Mouse (Mus musculus) megakaryocyte, embryonic 14.5 days (primary cell): ENCODE results near the gene Zcchc17. TPM values are rescaled to one million over a fixed set of nuclear protein-coding genes. Genes with fewer than 3 reads are reported as not detected.

Experiments used
- H3K27me3 ChIP-seq: replicated peaks from 2 replicates; pipeline ENCODE3; 2012; ENCODE audit warnings: inconsistent platforms
- H3K36me3 ChIP-seq: replicated peaks from 2 replicates; pipeline ENCODE3; 2012; ENCODE audit warnings: low read length, inconsistent platforms, mixed read lengths
- H3K4me1 ChIP-seq: 2 replicates; pipeline ENCODE4 v1.6.1; 2012; ENCODE audit warnings: inconsistent platforms
- H3K4me3 ChIP-seq: replicated peaks from 2 replicates; pipeline ENCODE3; 2012; ENCODE audit warnings: moderate library complexity, mild to moderate bottlenecking, inconsistent platforms
- H3K9me3 ChIP-seq: 2 replicates; pipeline ENCODE4 v1.6.1; 2012; ENCODE audit warnings: inconsistent platforms
- FLI1 ChIP-seq: IDR thresholded peaks from 2 replicates; pipeline ENCODE4 v1.6.1; 2012; ENCODE audit warnings: low read length, inconsistent platforms, mixed read lengths
- GATA1 ChIP-seq: IDR thresholded peaks from 3 replicates; pipeline ENCODE4 v1.6.1; 2012; ENCODE audit warnings: mixed read lengths, low read length, inconsistent platforms, borderline replicate concordance
- polyA plus RNA-seq: library from polyadenylated mRNA; stranded (reverse); fragments of >175 nt; gene quantifications from 2 replicates; pipeline ENCODE4 v1.2.3, GENCODE M21; 2012; ENCODE audit warnings: low replicate concordance; ENCODE audit not compliant: insufficient read depth

The Zcchc17 gene
- polyA plus RNA-seq, 1 experiment, result 32.2 TPM

DNA sequence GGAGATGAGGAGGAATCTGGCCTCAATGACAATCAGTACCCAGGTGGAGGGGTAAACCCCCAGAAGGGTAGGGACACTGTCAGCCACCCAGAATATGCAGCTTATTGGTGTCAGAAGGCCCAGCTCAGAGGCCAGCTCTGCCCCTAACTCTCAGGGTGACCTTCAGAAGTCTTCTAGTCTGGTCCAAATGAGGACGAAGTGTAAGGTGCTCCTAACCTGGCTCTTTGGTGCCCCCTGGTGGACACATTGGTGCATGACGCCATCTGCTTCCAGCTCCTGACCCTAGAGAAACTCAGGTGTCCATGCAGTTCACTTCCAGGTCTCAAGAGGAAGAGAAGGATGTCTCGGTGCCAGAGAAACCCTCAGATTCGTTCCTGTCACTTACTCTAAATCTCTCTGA is 67.5 kb downstream of the Zcchc17 start:
- Histone ChIP-seq H3K27me3 (peaks cover 22% of the 10 kb centered on the region), H3K4me1 (peaks cover 29% of the 10 kb centered on the region), H3K4me3 (no peak overlapping the region), H3K36me3 (no peaks in the 10 kb centered on the region), H3K9me3 (no peaks in the 10 kb centered on the region)
- TF ChIP-seq GATA1, result no peak
- TF ChIP-seq FLI1, result no peak

DNA sequence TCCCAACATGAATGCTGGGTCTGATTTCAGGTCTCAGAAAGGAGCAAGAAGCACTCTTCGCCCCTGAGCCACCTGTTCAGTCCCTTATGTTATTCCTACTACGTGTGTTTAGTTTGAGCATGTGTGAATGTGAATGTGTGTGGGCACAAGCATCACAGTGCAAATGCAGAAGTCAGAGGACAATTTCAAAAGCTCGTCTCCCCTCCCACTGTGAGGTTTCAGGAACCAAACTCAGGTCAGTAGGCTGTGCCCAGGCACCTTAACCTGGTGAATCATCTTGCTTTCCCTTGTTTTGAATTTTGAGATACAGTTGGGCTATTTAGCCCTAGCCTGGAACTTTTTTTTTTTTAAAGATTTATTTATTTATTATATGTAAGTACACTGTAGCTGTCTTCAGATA is 69.9 kb downstream of the Zcchc17 start:
- TF ChIP-seq FLI1, result no peak
- no peak for TF ChIP-seq GATA1
- Histone ChIP-seq H3K4me3 (no peak overlapping the region), H3K36me3 (no peaks in the 10 kb centered on the region), H3K4me1 (peaks cover 12% of the 10 kb centered on the region), H3K9me3 (no peaks in the 10 kb centered on the region), H3K27me3 (peaks cover 38% of the 10 kb centered on the region)

DNA sequence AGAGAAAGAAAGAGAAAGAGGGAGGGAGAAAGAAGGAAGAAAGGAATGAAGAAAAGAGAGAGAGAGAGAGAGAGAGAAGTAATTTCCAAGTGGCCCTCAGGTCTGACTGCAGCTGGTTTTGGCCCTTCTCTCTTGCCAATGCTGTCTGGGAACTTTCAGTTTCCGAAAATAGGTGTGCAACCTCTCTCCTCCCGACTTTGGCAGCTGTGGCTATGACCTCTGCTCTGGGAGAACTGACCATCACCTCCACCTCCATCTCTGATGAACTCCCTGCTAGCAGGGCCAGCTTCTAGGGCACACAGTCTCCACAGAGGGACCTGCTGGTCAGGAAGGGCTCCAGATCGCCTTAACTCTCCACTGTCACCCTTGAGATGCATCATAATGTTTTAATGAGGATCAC is 73.2 kb downstream of the Zcchc17 start:
- Histone ChIP-seq H3K4me3 (peak overlapping the region; percentile 23), H3K4me1 (peaks cover 10% of the 10 kb centered on the region), H3K9me3 (no peaks in the 10 kb centered on the region), H3K27me3 (peaks cover 64% of the 10 kb centered on the region), H3K36me3 (no peaks in the 10 kb centered on the region)
- no peak for TF ChIP-seq GATA1
- no peak for TF ChIP-seq FLI1

DNA sequence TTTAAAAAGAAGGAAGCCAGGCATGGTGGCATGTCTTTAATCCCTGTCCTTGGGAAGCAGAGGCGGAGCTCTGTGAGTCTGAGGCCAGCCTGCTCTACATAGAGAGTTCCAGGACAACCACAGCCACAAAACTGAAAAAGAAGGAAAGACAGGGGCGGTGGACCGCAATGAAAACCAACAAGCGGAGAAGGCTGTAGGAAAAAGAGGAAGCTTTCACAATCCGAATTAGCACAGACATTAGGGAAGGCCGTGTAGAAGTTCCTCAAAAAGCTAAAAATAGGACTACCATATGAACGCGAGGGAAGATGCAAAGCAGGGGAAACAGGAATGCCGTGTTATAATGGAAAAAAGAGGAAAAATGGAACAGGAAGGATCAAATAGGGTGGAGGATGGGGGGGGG is 75.9 kb downstream of the Zcchc17 start:
- H3K4me1 ChIP-seq, result peaks cover 10% of the 10 kb centered on the region
- peak overlapping the region; percentile 2 for H3K4me3 ChIP-seq
- peaks cover 68% of the 10 kb centered on the region for H3K27me3 ChIP-seq
- H3K9me3 ChIP-seq, result peaks cover 4% of the 10 kb centered on the region
- H3K36me3 ChIP-seq, result no peaks in the 10 kb centered on the region
- no peak for TF ChIP-seq FLI1
- no peak for TF ChIP-seq GATA1

DNA sequence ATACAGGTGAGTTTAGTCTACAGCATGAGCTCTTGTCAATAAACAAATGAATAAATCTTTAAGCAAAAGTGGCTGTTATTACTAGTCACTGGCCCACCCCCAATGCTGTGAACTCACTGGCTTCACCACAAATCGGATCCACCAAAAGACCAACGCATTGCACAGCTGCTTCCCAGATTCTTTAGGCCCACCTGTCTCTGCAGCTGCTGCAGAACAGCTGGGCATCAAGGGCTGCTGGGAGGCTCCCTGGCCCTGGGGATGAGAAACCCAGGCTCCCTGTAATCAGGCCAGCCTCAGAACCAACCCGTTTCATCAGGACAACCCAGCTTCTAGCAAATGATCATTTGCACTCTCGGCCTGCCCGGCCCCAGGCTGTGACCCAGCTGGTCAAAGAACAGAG is 76.9 kb downstream of the Zcchc17 start:
- Histone ChIP-seq H3K27me3 (peaks cover 76% of the 10 kb centered on the region), H3K36me3 (no peaks in the 10 kb centered on the region)
- TF ChIP-seq GATA1 (no peak), FLI1 (no peak)

DNA sequence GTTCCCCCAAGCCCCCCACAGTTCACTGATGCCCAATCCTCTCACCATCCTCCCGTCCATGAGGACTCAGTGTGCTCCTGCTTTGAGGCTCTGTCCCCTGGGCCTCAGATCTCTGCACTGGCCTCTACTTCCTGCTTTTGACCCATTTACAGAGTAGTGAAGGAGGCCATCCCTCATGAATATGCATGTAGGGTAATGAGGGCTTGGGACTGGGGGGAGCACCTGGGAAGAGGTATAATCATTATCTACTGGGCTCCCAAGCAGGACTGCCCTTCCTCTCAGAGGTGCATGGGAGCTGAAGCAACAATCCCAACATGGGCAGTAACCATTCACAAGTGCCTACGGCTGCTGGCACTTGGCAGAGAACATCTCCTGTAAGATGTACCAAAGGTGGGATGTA is 80.6 kb downstream of the Zcchc17 start, which contains the start of gene Serinc2:
TSS of gene Serinc2 (minus strand) at position 101 of the 400 bp plus-strand sequence.
- Histone ChIP-seq H3K27me3 (peaks cover 82% of the 10 kb centered on the region), H3K9me3 (peaks cover 4% of the 10 kb centered on the region), H3K4me1 (peaks cover 22% of the 10 kb centered on the region), H3K4me3 (no peak within 1 kb of the TSS), H3K36me3 (no peaks in the 10 kb centered on the region)
- TF ChIP-seq GATA1 (no peak), FLI1 (no peak)

More for the DNA sequence above, 76.9 kb downstream of the Zcchc17 start:
- peaks cover 4% of the 10 kb centered on the region for H3K9me3 ChIP-seq
- no peak overlapping the region for H3K4me3 ChIP-seq
- H3K4me1 ChIP-seq, result peaks cover 10% of the 10 kb centered on the region

DNA sequence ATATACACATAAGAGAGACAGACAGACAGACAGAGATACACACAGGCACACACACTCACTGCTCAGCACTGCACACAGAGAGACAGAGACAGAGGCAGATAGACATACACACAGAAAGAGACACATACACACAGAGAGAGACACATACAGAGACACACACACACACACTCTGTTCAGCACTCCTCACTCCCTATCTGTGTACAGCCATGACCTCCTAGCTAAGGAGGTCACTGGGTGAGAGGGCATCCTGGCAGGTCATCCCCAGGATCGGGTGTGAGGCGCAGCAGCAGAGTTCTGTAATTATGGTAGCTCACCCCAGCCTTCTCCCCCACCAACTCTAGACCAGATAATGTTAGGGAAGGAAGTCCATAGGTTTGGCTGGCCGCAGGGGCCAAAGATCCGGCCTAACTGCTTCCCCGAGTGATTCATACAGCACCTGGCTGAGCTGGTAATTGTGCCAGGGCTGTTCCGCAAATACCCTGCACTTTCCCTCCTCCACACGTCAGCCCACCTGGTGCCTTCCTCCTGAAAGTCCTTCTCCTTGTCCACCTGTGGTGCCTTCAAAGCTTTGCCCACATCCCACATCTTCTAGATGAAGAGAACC is 83.1 kb downstream of the Zcchc17 start:
- H3K4me1 ChIP-seq, result peaks cover 19% of the 10 kb centered on the region
- no peaks in the 10 kb centered on the region for H3K36me3 ChIP-seq
- no peak for TF ChIP-seq FLI1
- TF ChIP-seq GATA1, result no peak
- peaks cover 85% of the 10 kb centered on the region for H3K27me3 ChIP-seq
- H3K4me3 ChIP-seq, result peak overlapping the region; percentile 10
- peaks cover 4% of the 10 kb centered on the region for H3K9me3 ChIP-seq

DNA sequence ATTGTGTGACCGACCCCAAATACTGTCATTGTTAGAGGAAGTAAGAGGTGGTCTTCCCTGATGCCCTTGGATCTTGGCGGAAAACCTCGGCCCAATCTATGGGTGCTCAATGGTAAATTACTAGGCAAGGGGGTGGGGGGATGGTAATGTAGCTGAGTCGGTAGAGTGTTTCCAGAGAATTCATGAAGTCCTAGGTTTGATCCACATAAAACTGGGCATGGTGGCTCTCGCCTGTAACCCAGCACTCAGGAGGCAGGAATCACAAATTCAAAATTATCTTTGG is 84.0 kb downstream of the Zcchc17 start:
- peaks cover 4% of the 10 kb centered on the region for H3K9me3 ChIP-seq
- peaks cover 88% of the 10 kb centered on the region for H3K27me3 ChIP-seq
- no peaks in the 10 kb centered on the region for H3K36me3 ChIP-seq
- TF ChIP-seq FLI1 (no peak), GATA1 (no peak)
- H3K4me3 ChIP-seq, result no peak overlapping the region
- peaks cover 23% of the 10 kb centered on the region for H3K4me1 ChIP-seq

DNA sequence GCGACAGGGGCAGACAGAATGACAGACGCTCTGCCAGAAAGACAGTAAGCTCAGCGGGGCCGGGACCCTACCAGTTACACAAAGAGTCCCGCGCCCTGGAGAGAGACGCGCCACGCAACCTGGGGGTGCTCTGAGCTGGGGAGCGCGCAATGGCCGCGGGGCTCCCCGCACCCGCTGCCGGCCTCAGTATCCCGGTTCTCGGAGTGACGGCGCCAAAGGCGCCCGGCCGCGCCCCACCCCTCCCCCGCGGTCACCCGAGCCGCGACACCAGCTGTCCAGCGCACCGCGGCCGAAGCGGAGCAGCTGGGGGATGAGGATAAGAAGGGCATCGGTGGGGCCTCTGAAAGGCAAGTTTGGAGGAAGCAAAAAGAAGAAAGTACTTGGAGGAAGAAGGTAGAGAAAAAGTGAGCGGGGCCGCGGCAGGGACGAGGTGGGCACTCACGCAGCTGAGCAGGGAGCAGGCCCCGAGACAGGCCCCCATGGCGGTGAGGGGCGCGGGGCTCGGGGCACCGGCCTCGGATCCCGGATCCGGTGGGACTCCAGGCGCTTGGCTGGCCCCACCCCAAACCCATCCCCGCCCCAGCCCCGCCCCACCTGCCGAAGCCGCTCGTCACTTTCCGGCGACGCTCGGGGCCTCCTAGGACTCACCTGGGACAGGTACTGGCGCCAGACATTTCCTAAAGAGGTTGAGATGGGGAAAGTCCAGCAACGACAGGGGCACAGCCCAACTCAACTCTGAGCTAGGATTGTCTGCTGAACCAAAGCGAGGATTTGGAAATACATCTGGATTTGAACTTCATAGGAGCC is 84.5 kb downstream of the Zcchc17 start:
- Histone ChIP-seq H3K4me1 (peaks cover 29% of the 10 kb centered on the region), H3K9me3 (peaks cover 1% of the 10 kb centered on the region), H3K27me3 (peaks cover 88% of the 10 kb centered on the region), H3K4me3 (peak overlapping the region; percentile 76), H3K36me3 (no peaks in the 10 kb centered on the region)
- TF ChIP-seq GATA1, result no peak
- no peak for TF ChIP-seq FLI1

DNA sequence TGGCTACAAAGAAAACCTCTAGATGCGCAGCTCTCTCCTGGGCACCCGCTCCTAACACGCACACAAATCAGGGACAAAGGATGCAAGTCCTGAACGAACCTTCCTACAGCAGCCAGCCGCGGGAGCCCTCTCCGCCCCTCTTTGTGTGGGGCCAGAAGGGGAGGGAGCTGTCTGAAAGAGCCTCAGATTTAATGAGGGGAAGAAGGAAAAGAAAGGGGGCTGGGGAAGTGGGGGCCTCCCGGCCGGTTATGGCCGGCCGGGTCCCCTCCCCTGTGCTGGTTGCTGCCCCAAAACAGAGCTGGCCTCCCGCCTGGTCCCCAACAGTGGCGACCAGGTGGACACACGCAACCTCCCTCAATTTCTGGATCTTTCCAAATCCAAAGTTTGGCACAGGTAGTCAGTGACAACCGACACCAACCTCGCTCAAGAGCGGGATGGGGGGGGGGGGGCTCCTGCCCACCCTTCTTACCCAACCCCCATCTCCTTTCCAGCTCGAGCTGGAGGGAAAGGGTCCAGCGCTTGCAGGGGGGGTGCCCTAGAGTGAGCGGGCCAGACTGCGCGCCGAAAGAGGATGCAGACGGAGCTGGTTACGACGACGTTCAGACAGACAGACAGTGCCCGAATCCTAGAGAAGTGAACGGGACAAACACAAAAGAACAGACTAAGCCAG is 85.3 kb downstream of the Zcchc17 start:
- H3K36me3 ChIP-seq, result no peaks in the 10 kb centered on the region
- peak overlapping the region; percentile 76 for H3K4me3 ChIP-seq
- peaks cover 2% of the 10 kb centered on the region; the same call in 1 of the 2 replicates for H3K9me3 ChIP-seq
- TF ChIP-seq GATA1 (no peak), FLI1 (no peak)
- H3K27me3 ChIP-seq, result peaks cover 91% of the 10 kb centered on the region
- peaks cover 36% of the 10 kb centered on the region for H3K4me1 ChIP-seq
